Mouse (Mus musculus) heart, embryonic 14.5 days (tissue): ENCODE results near the gene Zfp12. TPM values are rescaled to one million over a fixed set of nuclear protein-coding genes. Genes with fewer than 3 reads are reported as not detected.

Source experiments
- ATAC-seq: fragments of 200-750 bp; cut with Nextera tagmentation; 2 replicates; pipeline ENCODE4 v1.8.0; 2017; ENCODE audit warnings: low read depth, moderate TSS enrichment; ENCODE audit not compliant: insufficient number of reproducible peaks, insufficient read depth, low FRiP score
- H3K27ac ChIP-seq, 2 experiments: fragments of 200-500 bp in 1 of 2; fragments of 300-500 bp in 1 of 2; sonication (generic) in 1 of 2; replicated peaks in 1 of 2; 2 replicates each; pipeline ENCODE4 v1.5.1; 2012 to 2014; ENCODE audit warnings: low read depth in 2 of 2, low read length in 2 of 2, control low read depth in 1 of 2, mild to moderate bottlenecking in 1 of 2, mixed read lengths in 1 of 2; ENCODE audit not compliant: control insufficient read depth in 1 of 2, insufficient read depth in 1 of 2
- H3K27me3 ChIP-seq: fragments of 300-500 bp; sonication (generic); 2 replicates; pipeline ENCODE4 v1.6.1; 2014; ENCODE audit warnings: mild to moderate bottlenecking, low read length, control low read depth; ENCODE audit not compliant: control insufficient read depth, insufficient read depth
- H3K36me3 ChIP-seq: fragments of 300-500 bp; sonication (generic); 2 replicates; pipeline ENCODE4 v1.6.1; 2014; ENCODE audit warnings: mild to moderate bottlenecking, control low read depth, low read length, mixed read lengths; ENCODE audit not compliant: control insufficient read depth, insufficient read depth
- H3K4me1 ChIP-seq, 2 experiments: fragments of 200-500 bp in 1 of 2; fragments of 300-500 bp in 1 of 2; sonication (generic) in 1 of 2; 2 replicates each; pipeline ENCODE4 v1.6.1; 2012 to 2014; ENCODE audit warnings: low read length in 2 of 2, control low read depth in 1 of 2, mixed read lengths in 1 of 2; ENCODE audit not compliant: control insufficient read depth in 2 of 2, insufficient read depth in 2 of 2
- H3K4me2 ChIP-seq: fragments of 300-500 bp; sonication (generic); 2 replicates; pipeline ENCODE4 v1.6.1; 2014; ENCODE audit warnings: mild to moderate bottlenecking, low read length
- H3K4me3 ChIP-seq, 2 experiments: fragments of 200-500 bp in 1 of 2; fragments of 300-500 bp in 1 of 2; sonication (generic) in 1 of 2; 2 replicates each; pipeline ENCODE4 v1.5.1; 2012 to 2014; ENCODE audit warnings: low read length in 2 of 2, mild to moderate bottlenecking in 2 of 2, control low read depth in 1 of 2, low read depth in 1 of 2, moderate library complexity in 1 of 2; ENCODE audit not compliant: control insufficient read depth in 1 of 2, insufficient read depth in 1 of 2
- H3K9ac ChIP-seq: fragments of 300-500 bp; sonication (generic); 2 replicates; pipeline ENCODE4 v1.6.1; 2014; ENCODE audit warnings: mild to moderate bottlenecking, low read length
- H3K9me3 ChIP-seq: fragments of 300-500 bp; sonication (generic); 2 replicates; pipeline ENCODE4 v1.6.1; 2016; ENCODE audit warnings: low read length, control low read depth; ENCODE audit not compliant: control insufficient read depth
- WGBS: fragments of 180-500 bp; shearing (Covaris S2); extraction: QIAGEN DNeasy Blood & Tissue Kit; methylation state at CpG from one replicate; pipeline ENCODE4 v1.1.7; 2014; 5-methylcytosine and 5-hydroxymethylcytosine counted together
- polyA plus RNA-seq: library from polyadenylated mRNA; unstranded; fragments of >200 nt; fragmentation: Nextera tagmentation; extraction: Ambion mirVana; gene quantifications from 2 replicates; pipeline ENCODE4 v1.2.1, GENCODE M21; 2014

Zfp12 gene
- polyA plus RNA-seq, 1 experiment from 2014 or later, result 9.7 TPM

GRCm38 (mm10) chr5:143272540-143273330, 37.8 kb downstream of the Zfp12 start:
- Histone ChIP-seq H3K36me3 (no peaks in the 10 kb centered on the region), H3K4me2 (no peak overlapping the region), H3K9ac (no peak overlapping the region), H3K27ac (no peak overlapping the region), H3K9me3 (no peaks in the 10 kb centered on the region), H3K27me3 (peaks cover 20% of the 10 kb centered on the region), H3K4me3 (no peak overlapping the region), H3K4me1 (peaks cover 12 to 16% of the 10 kb centered on the region in 2 experiments)
- ATAC-seq, result no peak
- 89% methylated on average over 16 of the region's 16 CpGs for WGBS

- Histone ChIP-seq H3K9me3 (no peaks in the 10 kb centered on the region), H3K27me3 (peaks cover 43% of the 10 kb centered on the region), H3K27ac (no peak overlapping the region), H3K9ac (no peak overlapping the region), H3K4me2 (no peak overlapping the region), H3K4me3 (no peak overlapping the region), H3K4me1 (peaks cover 0 to under 1% of the 10 kb centered on the region in 2 experiments; a peak in 1 of 4 replicates), H3K36me3 (no peaks in the 10 kb centered on the region)
- 48% methylated on average over 5 of the region's 5 CpGs for WGBS
- ATAC-seq, result no peak
Measured at GRCm38 (mm10) chr5:143275761-143276160, 40.8 kb downstream of the Zfp12 start.

GRCm38 (mm10) chr5:143279247-143279646, 44.3 kb downstream of the Zfp12 start:
- Histone ChIP-seq H3K36me3 (no peaks in the 10 kb centered on the region), H3K27ac (no peak overlapping the region), H3K4me2 (no peak overlapping the region), H3K4me1 (no peaks in the 10 kb centered on the region), H3K9ac (no peak overlapping the region), H3K9me3 (no peaks in the 10 kb centered on the region), H3K4me3 (no peak overlapping the region), H3K27me3 (peaks cover 51% of the 10 kb centered on the region)
- WGBS, result 45% methylated on average over 10 of the region's 10 CpGs
- no peak for ATAC-seq

GRCm38 (mm10) chr5:143284762-143285161, 49.8 kb downstream of the Zfp12 start:
- Histone ChIP-seq H3K4me2 (no peak overlapping the region), H3K27ac (no peak overlapping the region), H3K36me3 (no peaks in the 10 kb centered on the region), H3K4me1 (peaks cover 0 to 9% of the 10 kb centered on the region in 2 experiments; a peak in 1 of 4 replicates), H3K27me3 (peaks cover 67% of the 10 kb centered on the region), H3K9ac (no peak overlapping the region), H3K4me3 (no peak overlapping the region), H3K9me3 (no peaks in the 10 kb centered on the region)
- WGBS, result 35% methylated on average over 6 of the region's 6 CpGs
- ATAC-seq, result no peak

- WGBS, result 2% methylated on average over 48 of the region's 48 CpGs
- peaks cover 86% of the 10 kb centered on the region for H3K27me3 ChIP-seq
- peak overlapping the region; percentile 33 to 36 for H3K4me3 ChIP-seq
- no peak overlapping the region for H3K27ac ChIP-seq
- H3K36me3 ChIP-seq, result no peaks in the 10 kb centered on the region
- peak overlapping the region; percentile 69 for H3K4me2 ChIP-seq
- no peak for ATAC-seq
- no peaks in the 10 kb centered on the region for H3K9me3 ChIP-seq
- peaks cover 0 to 13% of the 10 kb centered on the region in 2 experiments; a peak in 2 of 4 replicates for H3K4me1 ChIP-seq
- H3K9ac ChIP-seq, result no peak overlapping the region
Measured at GRCm38 (mm10) chr5:143287774-143288328, 52.9 kb downstream of the Zfp12 start.

- WGBS, result 11% methylated on average over 8 of the region's 9 CpGs
- Histone ChIP-seq H3K4me3 (peak overlapping the region; percentile 33 to 36; a peak in 3 of 4 replicates), H3K9ac (no peak overlapping the region), H3K4me2 (peak overlapping the region; percentile 69), H3K4me1 (peaks cover under 1 to 19% of the 10 kb centered on the region in 2 experiments; a peak in 3 of 4 replicates), H3K27ac (no peak overlapping the region), H3K36me3 (no peaks in the 10 kb centered on the region), H3K9me3 (no peaks in the 10 kb centered on the region), H3K27me3 (peaks cover 88% of the 10 kb centered on the region)
- no peak for ATAC-seq
Measured at GRCm38 (mm10) chr5:143288378-143288911, 53.5 kb downstream of the Zfp12 start.

GRCm38 (mm10) chr5:143289299-143289698, 54.3 kb downstream of the Zfp12 start:
- H3K4me3 ChIP-seq, result no peak overlapping the region
- H3K9ac ChIP-seq, result no peak overlapping the region
- WGBS, result 74% methylated on average over 9 of the region's 9 CpGs
- H3K4me1 ChIP-seq, result peaks cover 7 to 22% of the 10 kb centered on the region in 2 experiments; a peak in 3 of 4 replicates
- no peak overlapping the region for H3K27ac ChIP-seq
- no peaks in the 10 kb centered on the region for H3K9me3 ChIP-seq
- no peak overlapping the region for H3K4me2 ChIP-seq
- no peak for ATAC-seq
- H3K27me3 ChIP-seq, result peaks cover 92% of the 10 kb centered on the region
- H3K36me3 ChIP-seq, result no peaks in the 10 kb centered on the region
